Mouse (Mus musculus) adrenal gland, adult 2 months (tissue): Measurements from ENCODE around the gene Rab14. TPM values are rescaled to one million over a fixed set of nuclear protein-coding genes. Genes with fewer than 3 reads are reported as not detected.

Source experiments
- DNase-seq: peaks from one replicate; pipeline ENCODE4 v3.0.0; 2021
- polyA plus RNA-seq: library from polyadenylated mRNA; depleted of rRNA; stranded (reverse); fragments of >200 nt; gene quantifications from 2 replicates; pipeline ENCODE4 v1.2.3, GENCODE M21; 2012
- total RNA-seq, 2 experiments: library from RNA; stranded (reverse); gene quantifications; 2 replicates each; pipeline ENCODE4 v1.2.3; 2021

The Rab14 gene
- total and polyA plus RNA-seq, 3 experiments, result 209 to 4,325 (median 246) TPM

GRCm38 (mm10) chr2:35199971-35200897, 686 bp downstream of the Rab14 start:
- no peak for DNase-seq

- no peak for DNase-seq
Observed at GRCm38 (mm10) chr2:35199541-35199940, 1.4 kb downstream of the Rab14 start.

GRCm38 (mm10) chr2:35195626-35196544, 5.0 kb downstream of the Rab14 start:
- no peak for DNase-seq

- DNase-seq, result no peak
Observed at GRCm38 (mm10) chr2:35193976-35194375, 6.9 kb downstream of the Rab14 start.

- no peak for DNase-seq
Observed at GRCm38 (mm10) chr2:35188929-35189328, 12.0 kb downstream of the Rab14 start.

- DNase-seq, result no peak
Observed at GRCm38 (mm10) chr2:35183115-35183673, 17.7 kb downstream of the Rab14 start.

- no peak for DNase-seq
Observed at GRCm38 (mm10) chr2:35178153-35178552, 22.8 kb downstream of the Rab14 start.

- DNase-seq, result no peak
Observed at GRCm38 (mm10) chr2:35175281-35176065, 25.4 kb downstream of the Rab14 start.

- no peak for DNase-seq
Observed at GRCm38 (mm10) chr2:35174100-35174499, 26.8 kb downstream of the Rab14 start.

GRCm38 (mm10) chr2:35173666-35174065, 27.3 kb downstream of the Rab14 start:
- DNase-seq, result no peak

GRCm38 (mm10) chr2:35172246-35172645, 28.7 kb downstream of the Rab14 start:
- no peak for DNase-seq

- DNase-seq, result peak; percentile 84
Observed at GRCm38 (mm10) chr2:35171341-35171861, 29.5 kb downstream of the Rab14 start.

- no peak for DNase-seq
Observed at GRCm38 (mm10) chr2:35169452-35169851, 31.5 kb downstream of the Rab14 start.

GRCm38 (mm10) chr2:35166816-35167215, 34.1 kb downstream of the Rab14 start:
- no peak for DNase-seq

- DNase-seq, result peak; percentile 30
Observed at GRCm38 (mm10) chr2:35165416-35165815, 35.5 kb downstream of the Rab14 start.

GRCm38 (mm10) chr2:35163396-35163795, 37.5 kb downstream of the Rab14 start:
- DNase-seq, result no peak

GRCm38 (mm10) chr2:35161846-35162488, 39.0 kb downstream of the Rab14 start:
- DNase-seq, result no peak

- DNase-seq, result peak; percentile 84
Observed at GRCm38 (mm10) chr2:35160206-35160605, 40.7 kb downstream of the Rab14 start.

- DNase-seq, result no peak
Observed at GRCm38 (mm10) chr2:35158358-35158757, 42.6 kb downstream of the Rab14 start.

GRCm38 (mm10) chr2:35157836-35158235, 43.1 kb downstream of the Rab14 start:
- no peak for DNase-seq

GRCm38 (mm10) chr2:35156985-35157384, 43.9 kb downstream of the Rab14 start:
- DNase-seq, result no peak
